Mouse (Mus musculus): ENCODE data around the gene Ypel1. TPM values are rescaled to one million over a fixed set of nuclear protein-coding genes. Genes with fewer than 3 reads are reported as not detected.

The Ypel1 gene
- 1.2 and 2.2 TPM in 2 replicates for polyA plus RNA-seq (2012; rRNA removed)

DNA sequence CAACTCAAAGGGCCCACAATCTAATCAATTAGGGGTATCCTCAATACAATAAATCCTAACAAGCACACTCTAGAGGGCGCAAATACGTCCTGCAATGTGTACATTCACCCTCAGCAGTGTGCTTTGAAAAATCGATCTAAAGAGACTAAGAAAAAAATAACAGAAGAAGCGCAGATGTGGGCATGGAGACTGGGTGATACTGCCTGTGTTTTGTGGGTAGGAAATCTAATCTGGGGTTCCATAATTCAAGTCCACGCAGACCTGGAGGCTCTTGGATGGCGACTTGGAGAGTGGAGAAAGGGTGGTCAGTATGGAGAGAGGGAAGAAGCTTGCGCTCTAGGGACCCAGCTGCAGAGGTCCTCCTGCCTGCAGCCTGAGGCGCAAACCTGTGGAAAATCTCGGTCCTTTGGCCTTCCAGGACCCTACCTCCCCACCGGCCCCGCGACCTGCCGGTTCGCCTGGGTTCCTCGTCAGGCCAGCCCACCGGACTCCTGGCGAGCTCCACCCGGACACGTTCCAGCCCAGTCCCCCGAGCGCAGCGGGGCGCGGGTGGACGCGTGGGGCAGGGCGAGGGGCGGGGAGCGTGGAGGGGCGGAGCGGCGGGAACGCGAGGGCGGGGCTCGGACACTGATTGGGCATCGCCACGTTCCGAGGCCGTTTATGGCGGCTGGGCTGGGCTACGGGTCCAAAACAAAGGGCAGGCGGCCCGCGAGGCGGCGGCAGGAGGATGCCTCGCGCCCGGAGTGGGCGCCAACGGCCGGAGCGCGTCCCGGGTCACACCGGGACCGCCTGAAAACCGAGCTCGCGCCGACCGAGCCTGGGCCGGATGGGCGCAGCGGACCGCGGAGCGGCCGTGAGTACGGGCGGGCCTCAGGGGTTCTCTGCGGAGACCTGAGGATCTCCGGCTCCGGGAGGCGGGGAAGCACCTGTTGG lies at the start of gene Ypel1:
TSS of gene Ypel1 (plus strand) at position 186 of the 933 bp plus-strand sequence.
- DNase-seq: peak; percentile 85
- Histone ChIP-seq H3K4me1 (ENCODE audit: control insufficient read depth, insufficient read depth, low read length) (no peaks in the 10 kb centered on the region), H3K4me3 (replicated peaks; ENCODE audit: extremely low read depth, low read depth, low read length) (peak within 1 kb of the TSS; percentile 86)
- under 1% methylated on average over 76 of the region's 76 CpGs for WGBS
- TF ChIP-seq CTCF (IDR thresholded peaks at IDR 0.05; ENCODE audit: insufficient read depth, low read length): no peak
- peak; percentile 37; the same call in 1 of the 2 replicates for TF ChIP-seq POLR2A (IDR thresholded peaks at IDR 0.05; ENCODE audit: borderline replicate concordance, extremely low read depth, low read depth, low read length)

DNA sequence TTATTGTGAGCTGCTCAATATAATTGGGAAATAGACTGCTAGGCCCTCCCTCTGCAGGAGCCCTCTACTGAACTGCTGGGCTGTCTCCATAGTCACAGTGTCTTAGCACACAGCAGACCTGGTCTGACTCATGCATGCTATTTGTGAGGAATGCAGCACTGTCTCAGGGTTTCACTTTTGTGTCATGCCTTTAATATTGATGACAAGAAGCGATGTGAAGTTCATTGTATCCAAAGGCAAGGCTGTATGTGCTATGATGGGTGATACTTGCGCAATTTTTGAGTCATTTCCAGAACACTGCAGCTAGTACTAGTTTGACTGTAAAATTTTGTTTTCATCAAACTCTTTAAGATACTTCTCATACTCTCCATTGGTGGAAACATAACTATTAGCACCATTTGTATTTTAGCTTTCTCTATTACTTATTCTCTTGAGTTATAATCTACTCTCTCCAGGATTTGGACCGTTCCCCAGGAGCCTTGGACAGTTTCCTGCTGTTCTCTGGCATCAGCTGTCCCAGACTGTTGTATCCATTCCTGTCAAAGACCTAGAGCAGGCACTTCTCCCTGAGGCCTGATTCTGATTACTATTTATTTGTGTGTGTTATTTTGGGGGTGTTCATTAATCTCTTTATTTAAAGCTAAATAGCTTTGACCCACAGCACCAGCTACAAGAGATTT lies 44.9 kb upstream of the Ypel1 start:
- TF ChIP-seq CTCF (IDR thresholded peaks at IDR 0.05; ENCODE audit: insufficient read depth, low read length) (no peak), POLR2A (IDR thresholded peaks at IDR 0.05; ENCODE audit: borderline replicate concordance, extremely low read depth, low read depth, low read length) (no peak)
- WGBS: 74% methylated on average over 3 of the region's 3 CpGs
- Histone ChIP-seq H3K4me3 (replicated peaks; ENCODE audit: extremely low read depth, low read depth, low read length) (no peak overlapping the region), H3K4me1 (ENCODE audit: control insufficient read depth, insufficient read depth, low read length) (no peaks in the 10 kb centered on the region)
- no peak for DNase-seq

DNA sequence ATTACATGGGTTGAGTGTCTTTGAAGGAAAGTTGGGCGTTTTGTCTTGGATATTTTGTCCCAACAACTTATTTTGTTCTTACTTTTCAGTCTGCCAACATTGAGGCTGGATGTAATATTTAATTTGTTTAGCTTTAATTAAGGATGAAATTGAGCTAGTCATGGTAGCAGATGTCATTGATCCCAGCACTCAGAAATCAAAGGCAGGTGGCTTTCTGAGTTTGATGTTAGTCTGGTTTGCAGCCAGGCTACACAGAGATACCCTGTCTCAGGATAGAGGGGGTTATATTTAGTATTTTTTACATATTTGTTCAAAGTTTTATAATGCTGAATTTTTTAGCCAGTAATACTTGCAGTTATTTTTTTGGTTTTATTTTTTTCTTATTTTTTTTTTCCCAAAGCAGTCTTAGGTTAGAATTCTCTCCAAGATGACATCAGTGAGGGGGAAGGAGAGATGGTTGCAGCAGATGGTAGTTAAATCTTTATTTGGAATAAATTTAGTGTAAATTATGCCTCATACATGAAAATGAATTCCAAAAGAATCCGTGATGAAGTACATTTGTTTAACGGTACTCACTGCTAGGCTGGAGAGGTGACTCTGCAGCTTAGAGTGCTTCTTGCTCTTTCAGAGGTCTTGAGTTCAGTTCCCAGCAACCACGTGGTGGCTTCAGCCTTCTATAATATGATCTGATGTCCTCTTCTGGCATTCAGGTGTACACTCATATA lies 39.4 kb upstream of the Ypel1 start:
- WGBS: 77% methylated on average over 4 of the region's 4 CpGs
- DNase-seq: no peak
- TF ChIP-seq CTCF (IDR thresholded peaks at IDR 0.05; ENCODE audit: insufficient read depth, low read length): no peak
- no peak for TF ChIP-seq POLR2A (IDR thresholded peaks at IDR 0.05; ENCODE audit: borderline replicate concordance, extremely low read depth, low read depth, low read length)
- H3K4me1 ChIP-seq (ENCODE audit: control insufficient read depth, insufficient read depth, low read length): no peaks in the 10 kb centered on the region; the same call in 1 of the 2 replicates
- no peak overlapping the region for H3K4me3 ChIP-seq (replicated peaks; ENCODE audit: extremely low read depth, low read depth, low read length)

DNA sequence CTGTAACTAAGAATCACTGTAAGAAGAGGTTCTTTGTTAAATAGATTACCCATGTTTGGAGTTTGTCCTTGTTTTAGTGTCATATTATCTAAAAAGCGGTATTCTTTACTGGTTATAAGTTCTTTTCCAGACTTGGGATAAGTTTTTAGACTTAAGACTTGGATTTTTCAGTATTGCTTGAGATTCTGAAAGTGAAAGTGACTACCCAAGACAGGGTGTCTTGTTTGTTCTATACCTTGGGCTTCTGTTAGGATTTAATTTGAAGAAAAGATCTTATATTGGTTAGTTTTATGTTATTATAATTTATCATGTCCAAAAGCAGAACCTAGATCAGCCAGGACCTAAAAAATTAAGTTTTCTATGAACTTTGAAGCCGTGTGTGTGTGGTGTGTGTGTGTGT lies 35.7 kb upstream of the Ypel1 start:
- WGBS: 95% methylated on average over 2 of the region's 2 CpGs
- Histone ChIP-seq H3K4me3 (replicated peaks; ENCODE audit: extremely low read depth, low read depth, low read length) (no peak overlapping the region), H3K4me1 (ENCODE audit: control insufficient read depth, insufficient read depth, low read length) (no peaks in the 10 kb centered on the region; the same call in 1 of the 2 replicates)
- no peak for TF ChIP-seq POLR2A (IDR thresholded peaks at IDR 0.05; ENCODE audit: borderline replicate concordance, extremely low read depth, low read depth, low read length)
- no peak for TF ChIP-seq CTCF (IDR thresholded peaks at IDR 0.05; ENCODE audit: insufficient read depth, low read length)
- DNase-seq: no peak

DNA sequence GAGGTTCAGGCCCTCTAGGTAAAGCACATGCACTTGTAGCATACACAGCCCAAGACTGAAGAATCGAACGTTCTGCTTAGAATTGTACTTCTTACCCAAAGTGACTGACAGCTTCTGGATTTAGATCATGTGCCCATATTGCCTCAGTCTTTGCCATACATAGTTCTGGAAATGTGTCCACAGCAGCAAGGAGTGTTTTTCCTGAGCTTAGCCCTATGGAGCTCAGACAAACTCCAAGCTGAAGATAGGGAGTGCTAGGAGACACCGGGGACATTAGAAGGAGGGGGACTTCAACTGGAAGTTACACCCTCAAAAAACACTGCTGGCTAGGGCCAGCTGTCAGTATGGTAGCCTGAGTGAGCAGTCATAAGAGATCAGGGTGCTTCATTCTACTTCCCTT lies 28.8 kb upstream of the Ypel1 start:
- TF ChIP-seq POLR2A (IDR thresholded peaks at IDR 0.05; ENCODE audit: borderline replicate concordance, extremely low read depth, low read depth, low read length): no peak
- no peak for TF ChIP-seq CTCF (IDR thresholded peaks at IDR 0.05; ENCODE audit: insufficient read depth, low read length)
- H3K4me3 ChIP-seq (replicated peaks; ENCODE audit: extremely low read depth, low read depth, low read length): no peak overlapping the region
- H3K4me1 ChIP-seq (ENCODE audit: control insufficient read depth, insufficient read depth, low read length): no peaks in the 10 kb centered on the region
- WGBS: 92% methylated on average over 3 of the region's 3 CpGs
- no peak for DNase-seq

DNA sequence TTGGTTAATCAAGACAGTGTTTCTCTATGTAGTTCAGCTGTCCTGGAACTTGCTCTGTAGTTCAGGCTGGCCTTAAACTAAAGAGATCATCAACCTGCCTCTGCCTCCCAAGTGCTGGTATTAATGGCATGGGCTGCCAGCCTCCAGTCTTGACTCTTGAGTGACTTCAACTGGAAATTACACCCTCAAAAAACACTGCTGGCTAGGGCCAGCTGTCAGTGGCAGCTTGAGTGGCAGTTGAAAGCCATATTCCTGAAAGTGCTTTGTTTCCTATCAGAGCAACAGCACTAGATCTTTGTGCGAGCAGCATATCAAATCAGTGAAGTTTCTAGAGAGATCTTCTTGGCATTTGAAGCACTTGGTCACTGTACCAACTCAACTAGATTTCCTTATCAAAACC lies 28.1 kb upstream of the Ypel1 start:
- WGBS: 89% methylated on average over 1 of the region's 1 CpGs
- no peaks in the 10 kb centered on the region for H3K4me1 ChIP-seq (ENCODE audit: control insufficient read depth, insufficient read depth, low read length)
- TF ChIP-seq POLR2A (IDR thresholded peaks at IDR 0.05; ENCODE audit: borderline replicate concordance, extremely low read depth, low read depth, low read length): no peak
- TF ChIP-seq CTCF (IDR thresholded peaks at IDR 0.05; ENCODE audit: insufficient read depth, low read length): no peak
- no peak for DNase-seq
- H3K4me3 ChIP-seq (replicated peaks; ENCODE audit: extremely low read depth, low read depth, low read length): no peak overlapping the region

DNA sequence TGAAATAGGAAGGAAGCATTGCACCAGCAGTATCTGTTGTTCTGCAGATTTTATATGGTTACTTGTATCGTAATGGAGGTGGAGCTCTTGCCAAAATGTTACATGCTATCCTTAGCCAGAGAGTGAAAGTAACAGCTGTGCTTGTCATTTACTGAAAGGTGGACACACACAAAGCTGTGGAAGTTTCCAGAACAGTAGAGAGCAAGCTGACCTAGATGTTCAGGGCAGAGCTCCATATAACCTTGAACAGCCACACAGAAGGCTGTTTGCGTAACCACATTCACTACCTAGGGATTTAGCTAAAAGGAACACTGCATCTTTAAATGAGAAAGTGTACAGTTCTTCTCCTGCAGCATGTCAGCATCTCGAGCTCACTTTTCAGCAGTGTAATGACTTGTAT lies 25.2 kb upstream of the Ypel1 start:
- Histone ChIP-seq H3K4me1 (ENCODE audit: control insufficient read depth, insufficient read depth, low read length) (no peaks in the 10 kb centered on the region), H3K4me3 (replicated peaks; ENCODE audit: extremely low read depth, low read depth, low read length) (no peak overlapping the region)
- TF ChIP-seq CTCF (IDR thresholded peaks at IDR 0.05; ENCODE audit: insufficient read depth, low read length) (no peak), POLR2A (IDR thresholded peaks at IDR 0.05; ENCODE audit: borderline replicate concordance, extremely low read depth, low read depth, low read length) (no peak)
- no peak for DNase-seq
- 79% methylated on average over 3 of the region's 3 CpGs for WGBS

DNA sequence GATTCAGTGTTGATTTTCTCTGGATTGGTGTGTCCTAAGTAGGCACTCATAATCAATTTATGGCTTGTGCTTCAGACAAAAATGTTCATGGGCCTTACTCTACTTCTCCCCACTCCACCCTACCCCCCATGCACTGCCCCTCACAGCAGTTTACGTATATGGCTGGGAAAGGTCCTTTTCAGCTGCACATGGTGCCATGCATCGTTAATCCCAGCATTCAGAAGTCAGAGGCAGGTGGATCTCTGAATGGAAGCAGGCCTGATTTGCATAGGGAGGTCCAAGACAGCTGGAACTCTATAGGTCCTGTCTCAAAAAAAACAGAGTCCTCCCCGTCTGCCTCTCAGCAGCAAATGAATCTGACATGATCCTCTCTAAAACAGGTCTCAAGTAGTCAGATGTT lies 24.2 kb upstream of the Ypel1 start:
- Histone ChIP-seq H3K4me1 (ENCODE audit: control insufficient read depth, insufficient read depth, low read length) (no peaks in the 10 kb centered on the region), H3K4me3 (replicated peaks; ENCODE audit: extremely low read depth, low read depth, low read length) (no peak overlapping the region)
- WGBS: 85% methylated on average over 3 of the region's 3 CpGs
- TF ChIP-seq POLR2A (IDR thresholded peaks at IDR 0.05; ENCODE audit: borderline replicate concordance, extremely low read depth, low read depth, low read length) (no peak), CTCF (IDR thresholded peaks at IDR 0.05; ENCODE audit: insufficient read depth, low read length) (no peak)
- DNase-seq: no peak

DNA sequence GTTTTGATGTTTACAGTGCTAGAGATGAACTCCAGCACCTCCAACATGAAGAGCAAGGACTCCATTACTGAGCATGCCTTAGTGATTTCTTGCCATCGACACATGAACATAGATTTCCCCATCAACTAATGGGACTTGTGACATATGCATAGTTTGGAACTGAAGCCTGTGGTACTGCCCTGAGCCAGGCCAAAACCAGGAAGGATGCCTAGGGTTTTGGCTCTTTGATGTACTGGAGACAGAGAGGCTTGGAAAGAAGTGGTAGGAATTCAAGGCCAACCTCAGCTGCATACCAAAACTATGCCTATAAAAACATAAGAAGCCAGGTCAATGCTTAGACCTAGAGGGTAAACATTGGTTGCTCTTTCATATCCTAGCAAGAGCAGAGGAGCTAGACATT lies 19.6 kb upstream of the Ypel1 start:
- H3K4me3 ChIP-seq (replicated peaks; ENCODE audit: extremely low read depth, low read depth, low read length): no peak overlapping the region
- TF ChIP-seq CTCF (IDR thresholded peaks at IDR 0.05; ENCODE audit: insufficient read depth, low read length) (no peak), POLR2A (IDR thresholded peaks at IDR 0.05; ENCODE audit: borderline replicate concordance, extremely low read depth, low read depth, low read length) (no peak)
- WGBS: 95% methylated on average over 1 of the region's 1 CpGs
- no peaks in the 10 kb centered on the region for H3K4me1 ChIP-seq (ENCODE audit: control insufficient read depth, insufficient read depth, low read length)
- no peak for DNase-seq
